Mouse (Mus musculus) intestine, embryonic 15.5 days (tissue): Measurements from ENCODE around the gene Sept5. TPM values are rescaled to one million over a fixed set of nuclear protein-coding genes. Genes with fewer than 3 reads are reported as not detected.

Experiments
- ATAC-seq: fragments of 200-750 bp; cut with Nextera tagmentation; 2 replicates; pipeline ENCODE4 v1.8.0; 2017; ENCODE audit warnings: moderate TSS enrichment, moderate library complexity
- H3K27ac ChIP-seq: fragments of 300-500 bp; sonication (generic); 2 replicates; pipeline ENCODE4 v1.5.1; 2015; ENCODE audit warnings: mild to moderate bottlenecking, inconsistent platforms
- H3K27me3 ChIP-seq: fragments of 300-500 bp; sonication (generic); replicated peaks from 2 replicates; pipeline ENCODE4 v1.6.1; 2015; ENCODE audit warnings: inconsistent platforms
- H3K36me3 ChIP-seq: fragments of 300-500 bp; sonication (generic); 2 replicates; pipeline ENCODE4 v1.6.1; 2015; ENCODE audit warnings: inconsistent platforms
- H3K4me1 ChIP-seq: fragments of 300-500 bp; sonication (generic); replicated peaks from 2 replicates; pipeline ENCODE4 v1.6.1; 2015; ENCODE audit warnings: inconsistent platforms
- H3K4me2 ChIP-seq: fragments of 300-500 bp; sonication (generic); replicated peaks from 2 replicates; pipeline ENCODE4 v1.6.1; 2015; ENCODE audit warnings: mild to moderate bottlenecking, inconsistent platforms
- H3K4me3 ChIP-seq: fragments of 300-500 bp; sonication (generic); replicated peaks from 2 replicates; pipeline ENCODE4 v1.5.1; 2015; ENCODE audit warnings: inconsistent platforms
- H3K9ac ChIP-seq: fragments of 300-500 bp; sonication (generic); 2 replicates; pipeline ENCODE4 v1.6.1; 2015; ENCODE audit warnings: inconsistent platforms
- H3K9me3 ChIP-seq: fragments of 300-500 bp; sonication (generic); 2 replicates; pipeline ENCODE4 v1.6.1; 2016; ENCODE audit warnings: inconsistent platforms
- WGBS: fragments of 180-500 bp; shearing (Covaris S2); methylation state at CpG from one replicate; pipeline ENCODE4 v1.1.7; 2015; 5-methylcytosine and 5-hydroxymethylcytosine counted together
- polyA plus RNA-seq: library from polyadenylated mRNA; unstranded; fragments of >200 nt; fragmentation: Nextera tagmentation; extraction: Ambion mirVana; gene quantifications from 2 replicates; pipeline ENCODE4 v1.2.1, GENCODE M21; 2015

Sept5 gene
- polyA plus RNA-seq, 1 experiment from 2014 or later = 39.0 TPM

GRCm38 (mm10) chr16:18574196-18574595, 55.6 kb downstream of the Sept5 start:
- peaks cover 6% of the 10 kb centered on the region; the same call in 1 of the 2 replicates for H3K27me3 ChIP-seq
- WGBS = 72% methylated on average over 8 of the region's 8 CpGs
- H3K4me2 ChIP-seq = no peak overlapping the region
- ATAC-seq = no peak
- no peaks in the 10 kb centered on the region for H3K36me3 ChIP-seq
- H3K9ac ChIP-seq = no peak overlapping the region
- H3K4me3 ChIP-seq = no peak overlapping the region
- no peaks in the 10 kb centered on the region for H3K4me1 ChIP-seq
- no peaks in the 10 kb centered on the region for H3K9me3 ChIP-seq
- no peak overlapping the region for H3K27ac ChIP-seq

Other genes starting within 250 kb of the Sept5 start
- gene Txnrd2, start 203.6 kb downstream of the Sept5 start, polyA plus RNA-seq = 25.4 and 25.8 TPM in 2 replicates
- gene Comt, start 203.1 kb downstream of the Sept5 start, polyA plus RNA-seq = 89.5 and 97.1 TPM in 2 replicates
- 13.8 and 14.0 TPM in 2 replicates for gene Gnb1l, start 131.2 kb downstream of the Sept5 start, polyA plus RNA-seq
- 3.2 and 3.4 TPM in 2 replicates for gene Rtl10, start 131.1 kb downstream of the Sept5 start, polyA plus RNA-seq
- gene Tbx1, start 39.3 kb downstream of the Sept5 start, polyA plus RNA-seq = 0.23 and 0.49 TPM in 2 replicates
- gene Gp1bb, start 7.6 kb downstream of the Sept5 start, polyA plus RNA-seq = 2.2 and 2.5 TPM in 2 replicates
- 3.5 and 4.3 TPM in 2 replicates for gene Gm49601, start 3.5 kb downstream of the Sept5 start, polyA plus RNA-seq
- gene Cldn5, start 146.9 kb upstream of the Sept5 start, polyA plus RNA-seq = 26.2 and 28.7 TPM in 2 replicates
- gene Ufd1, start 181.8 kb upstream of the Sept5 start, polyA plus RNA-seq = 69.1 and 74.8 TPM in 2 replicates
- 37.2 and 39.3 TPM in 2 replicates for gene Cdc45, start 182.0 kb upstream of the Sept5 start, polyA plus RNA-seq
- gene 2510002D24Rik, start 206.6 kb upstream of the Sept5 start, polyA plus RNA-seq = 38.6 and 53.7 TPM in 2 replicates
- gene Gm28539, start 206.6 kb upstream of the Sept5 start, polyA plus RNA-seq = not detected in 2 replicates
- gene Mrpl40, start 246.9 kb upstream of the Sept5 start, polyA plus RNA-seq = 97.9 and 98.4 TPM in 2 replicates
- 12.3 and 12.4 TPM in 2 replicates for gene Hira, start 247.1 kb upstream of the Sept5 start, polyA plus RNA-seq